Mouse (Mus musculus): ENCODE data around the gene Prdx2.

The Prdx2 gene

GRCm38 (mm10) chr8:84947241-84947545 lies 22.2 kb upstream of the Prdx2 start:
- DNase-seq (ENCODE audit: low spot score in 2 of 2), result no peak

GRCm38 (mm10) chr8:84949753-84950152 lies 19.6 kb upstream of the Prdx2 start:
- DNase-seq (ENCODE audit: low spot score in 2 of 2), result no peak

- DNase-seq (ENCODE audit: low spot score in 2 of 2), result no peak
Measured at GRCm38 (mm10) chr8:84952612-84953255, 16.7 kb upstream of the Prdx2 start.

- DNase-seq (ENCODE audit: low spot score in 2 of 2), result peak in 1 of 2 experiments; percentile 58
Measured at GRCm38 (mm10) chr8:84956768-84957167, 12.6 kb upstream of the Prdx2 start.

- DNase-seq (ENCODE audit: low spot score in 2 of 2), result no peak
Measured at GRCm38 (mm10) chr8:84959811-84960210, 9.6 kb upstream of the Prdx2 start.

- no peak for DNase-seq (ENCODE audit: low spot score in 2 of 2)
Measured at GRCm38 (mm10) chr8:84963952-84964351, 5.4 kb upstream of the Prdx2 start.

- DNase-seq (ENCODE audit: low spot score in 2 of 2), result peak; percentile 92
Measured at GRCm38 (mm10) chr8:84965731-84966291, 3.6 kb upstream of the Prdx2 start.

- DNase-seq (ENCODE audit: low spot score in 2 of 2), result no peak
Measured at GRCm38 (mm10) chr8:84966603-84967002, 2.8 kb upstream of the Prdx2 start.

- DNase-seq (ENCODE audit: low spot score in 2 of 2), result no peak
Measured at GRCm38 (mm10) chr8:84967532-84968304, 1.7 kb upstream of the Prdx2 start.

GRCm38 (mm10) chr8:84968650-84969049 lies 737 bp upstream of the Prdx2 start:
- DNase-seq (ENCODE audit: low spot score in 2 of 2), result no peak

- no peak for DNase-seq (ENCODE audit: low spot score in 2 of 2)
Measured at GRCm38 (mm10) chr8:84970135-84970790, 876 bp downstream of the Prdx2 start.

- DNase-seq (ENCODE audit: low spot score in 2 of 2), result no peak
Measured at GRCm38 (mm10) chr8:84970913-84971312, 1.5 kb downstream of the Prdx2 start.

- DNase-seq (ENCODE audit: low spot score in 2 of 2), result no peak
Measured at GRCm38 (mm10) chr8:84973079-84973478, 3.7 kb downstream of the Prdx2 start.

- DNase-seq (ENCODE audit: low spot score in 2 of 2), result no peak
Measured at GRCm38 (mm10) chr8:84973803-84974542, 4.6 kb downstream of the Prdx2 start.

GRCm38 (mm10) chr8:84974543-84975142 lies 5.3 kb downstream of the Prdx2 start:
- no peak for DNase-seq (ENCODE audit: low spot score in 2 of 2)

GRCm38 (mm10) chr8:84975434-84975833 lies 6.0 kb downstream of the Prdx2 start:
- DNase-seq (ENCODE audit: low spot score in 2 of 2), result peak; percentile 49 to 58

GRCm38 (mm10) chr8:84976031-84976762 lies 6.8 kb downstream of the Prdx2 start:
- DNase-seq (ENCODE audit: low spot score in 2 of 2), result peak; percentile 90 to 94

- no peak for DNase-seq (ENCODE audit: low spot score in 2 of 2)
Measured at GRCm38 (mm10) chr8:84976763-84977434, 7.5 kb downstream of the Prdx2 start.

- peak; percentile 69 for DNase-seq (ENCODE audit: low spot score in 2 of 2)
Measured at GRCm38 (mm10) chr8:84977435-84978247, 8.3 kb downstream of the Prdx2 start.

Data from frontal cortex, postnatal 10 days (tissue).